30 mouse cellular contexts compared by ENCODE assay signal in the genomic region with DNA sequence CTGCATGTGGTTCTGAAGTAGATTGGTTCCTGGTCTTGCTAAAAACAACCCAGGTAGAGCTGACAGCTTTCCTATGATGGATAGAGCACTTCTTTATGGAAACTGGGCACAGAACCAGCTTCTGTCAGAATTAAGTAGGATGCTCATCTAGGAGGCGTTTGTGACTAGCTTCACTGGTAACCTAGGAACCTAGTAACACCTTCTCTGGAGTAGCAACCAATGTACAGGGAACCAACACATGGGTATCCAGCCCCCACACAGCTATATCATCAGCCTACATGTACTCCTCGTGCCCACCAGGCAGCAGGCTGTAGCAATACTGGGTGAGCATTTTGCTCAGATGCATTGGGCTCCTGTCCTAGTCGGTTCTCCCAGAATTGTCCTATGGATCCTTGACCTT. TPM values are rescaled to one million over a fixed set of nuclear protein-coding genes. Genes with fewer than 3 reads are reported as not detected.
DNase-seq lines count a peak whose midpoint lies in the region; ATAC-seq lines count a peak whose summit lies in the region.
"Had no signal": no experiment of that assay in that cellular context is flagged by ENCODE, and none has a peak within 500 bp of the region (broad histone marks: within the 10 kb centered on the region; RNA-seq: fewer than 3 reads in every experiment).

No protein-coding gene starts in this region.

- no peak for DNase-seq in frontal cortex, postnatal 25 days (ENCODE audit: low spot score in 2 of 2)
- peak; percentile 64 for DNase-seq in layer of hippocampus, adult 9-11 months
- no peak for DNase-seq in layer of hippocampus, adult 9-10 months (ENCODE audit: low spot score)
- peak; percentile 76 for DNase-seq in brain, adult 2 months (ENCODE audit: low read depth, low spot score)
- DNase-seq in left cerebral cortex, postnatal 14 days (ENCODE audit: low spot score in 2 of 2) = peak; percentile 59 to 81
- no peak for DNase-seq in cerebellum, adult 18-20 months
- DNase-seq: adrenal gland, adult 8-10 months; cerebellum, adult 9-10 months; cerebellum, postnatal 36 days; embryo, embryonic 11 days; gastrocnemius, postnatal 10 days; kidney, adult 8-10 months; thymus, postnatal 4 days had no signal

- intact Hi-C loops in left cerebral cortex, postnatal 14 days (cut with DNase I) = no loop called here

- H3K4me3 ChIP-seq in hindbrain, embryonic 16.5 days (ENCODE audit: low read length) = no peak overlapping the region
- H3K4me3 ChIP-seq: embryonic facial prominence, embryonic 12.5 days; limb, embryonic 12.5 days; liver, embryonic 15.5 days; lung, embryonic 15.5 days; myocyte; neural tube, embryonic 12.5 days had no signal

- H3K4me1 ChIP-seq in hindbrain, embryonic 16.5 days (ENCODE audit: control insufficient read depth, insufficient read depth, low read depth, low read length) = no peaks in the 10 kb centered on the region
- H3K4me1 ChIP-seq: embryonic facial prominence, embryonic 12.5 days; limb, embryonic 12.5 days; liver, embryonic 15.5 days; lung, embryonic 15.5 days; neural tube, embryonic 12.5 days had no signal

- H3K27ac ChIP-seq in hindbrain, embryonic 16.5 days (ENCODE audit: low read depth, low read length) = no peak overlapping the region
- H3K27ac ChIP-seq: embryonic facial prominence, embryonic 12.5 days; kidney, postnatal 0 days; limb, embryonic 12.5 days; liver, embryonic 15.5 days; lung, embryonic 15.5 days; neural tube, embryonic 12.5 days had no signal

- H3K9ac ChIP-seq in hindbrain, embryonic 16.5 days (ENCODE audit: low read depth, low read length) = no peak overlapping the region
- H3K9ac ChIP-seq: embryonic facial prominence, embryonic 12.5 days; limb, embryonic 12.5 days; liver, embryonic 15.5 days; lung, embryonic 15.5 days; neural tube, embryonic 12.5 days had no signal

- H3K4me2 ChIP-seq in hindbrain, embryonic 16.5 days (ENCODE audit: low read length) = no peak overlapping the region
- H3K4me2 ChIP-seq: embryonic facial prominence, embryonic 12.5 days; limb, embryonic 12.5 days; liver, embryonic 15.5 days; lung, embryonic 15.5 days; midbrain, embryonic 11.5 days; neural tube, embryonic 12.5 days had no signal

- H3K36me3 ChIP-seq in hindbrain, embryonic 16.5 days (ENCODE audit: control insufficient read depth, insufficient read depth, low read length) = no peaks in the 10 kb centered on the region
- H3K36me3 ChIP-seq: embryonic facial prominence, embryonic 12.5 days; G1E; limb, embryonic 12.5 days; liver, embryonic 15.5 days; lung, embryonic 15.5 days; neural tube, embryonic 12.5 days had no signal

- no peaks in the 10 kb centered on the region for H3K27me3 ChIP-seq in hindbrain, embryonic 16.5 days (replicated peaks; ENCODE audit: control insufficient read depth, insufficient read depth, low read length)
- H3K27me3 ChIP-seq: embryonic facial prominence, embryonic 12.5 days; limb, embryonic 12.5 days; liver, embryonic 15.5 days; lung, embryonic 15.5 days; neural tube, embryonic 12.5 days had no signal

- peak; percentile 85 for ATAC-seq in frontal cortex, adult (ENCODE audit: low TSS enrichment)
- ATAC-seq in hindbrain, embryonic 16.5 days = no peak
- ATAC-seq: forebrain, embryonic 14.5 days; intestine, embryonic 16.5 days; midbrain, embryonic 16.5 days had no signal

- 77% methylated on average over 3 of the region's 3 CpGs for WGBS in hindbrain, embryonic 16.5 days

- no peaks in the 10 kb centered on the region for H3K9me3 ChIP-seq in hindbrain, embryonic 16.5 days (ENCODE audit: control insufficient read depth, low read length)
- H3K9me3 ChIP-seq: embryonic facial prominence, embryonic 12.5 days; limb, embryonic 12.5 days; liver, embryonic 15.5 days; lung, embryonic 15.5 days; neural tube, embryonic 12.5 days had no signal

RNA-seq across cellular contexts. Expression of a gene that starts 50.1 kb away (rescaled TPM):
- 1 to 10 TPM; 2.9 to 3.5 TPM for total RNA-seq in left cerebral cortex, postnatal 14 days (2021)
- 2.9 and 3.0 TPM in 2 replicates for polyA plus RNA-seq in hindbrain, embryonic 16.5 days (2015; fragmentation: Nextera tagmentation; extraction: Ambion mirVana)
- total RNA-seq: gastrocnemius, postnatal 10 days; heart, postnatal 25 days; megakaryocyte, adult 5-6 weeks had no signal
- polyA plus RNA-seq: G1E; liver, adult 2 months; liver, embryonic 15.5 days; myocyte had no signal

Comparison
In these comparisons a context has a peak if more than half of its experiments do, and no peak if none do; other contexts are left out.
1. DNase-seq: peak in layer of hippocampus, adult 9-11 months (single experiment), brain, adult 2 months (single experiment) and left cerebral cortex, postnatal 14 days (2 of 2); none in frontal cortex, postnatal 25 days (0 of 2), layer of hippocampus, adult 9-10 months (single experiment) and cerebellum, adult 18-20 months (0 of 2).